Mouse (Mus musculus): ENCODE measurements around the gene Sox12.

DNA sequence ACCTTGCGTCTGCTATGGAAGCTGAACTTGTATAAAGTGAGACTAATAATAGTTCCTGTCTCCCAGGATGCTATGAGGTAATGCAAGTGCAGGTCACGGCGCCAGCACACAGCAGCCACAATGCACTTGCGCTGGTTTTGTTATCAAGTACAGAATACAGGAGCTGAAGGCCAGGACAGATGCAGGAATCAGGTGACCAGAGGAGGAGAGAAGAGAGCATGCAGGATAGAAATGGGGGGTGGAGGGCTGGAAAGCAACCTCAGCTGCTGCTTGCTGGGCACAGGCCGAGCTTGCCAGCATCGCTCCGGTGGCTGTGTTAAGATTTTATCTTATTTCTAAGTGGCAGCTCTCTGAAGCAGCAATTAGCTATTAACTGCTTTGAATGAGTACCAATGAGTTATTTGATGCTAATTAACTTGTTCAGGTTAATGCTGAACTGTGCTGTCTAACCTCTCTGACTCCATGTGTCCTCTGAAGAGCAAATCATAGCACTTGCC lies 38.6 kb upstream of the Sox12 start:
- TF ChIP-seq POLR2A (IDR thresholded peaks at IDR 0.05; ENCODE audit: low read depth, low read length) (no peak), CTCF (IDR thresholded peaks at IDR 0.05; ENCODE audit: extremely low read depth, insufficient read length, insufficient replicate concordance, low read depth, low read length) (no peak)

All from small intestine, adult 2 months (tissue).